Mouse (Mus musculus) small intestine, adult 2 months (tissue): Measurements from ENCODE around the gene Tnfaip1. TPM values are rescaled to one million over a fixed set of nuclear protein-coding genes. Genes with fewer than 3 reads are reported as not detected.
"Not testable (repeated sequence)": the region's sequence is repeated elsewhere in the genome, so short reads cannot be mapped to it uniquely, and the experiment has no call there.

Source experiments
- H3K27ac ChIP-seq: fragments of 200-500 bp; 2 replicates; pipeline ENCODE4 v1.5.1; 2012; ENCODE audit warnings: low read depth, low read length, control low read depth, inconsistent platforms; ENCODE audit not compliant: insufficient read depth
- H3K27me3 ChIP-seq: fragments of 200-500 bp; 2 replicates; pipeline ENCODE4 v1.6.1; 2012; ENCODE audit warnings: mild to moderate bottlenecking, moderate library complexity, low read length, inconsistent platforms; ENCODE audit not compliant: control insufficient read depth, insufficient read depth
- H3K36me3 ChIP-seq: fragments of 200-500 bp; 2 replicates; pipeline ENCODE4 v1.6.1; 2012; ENCODE audit warnings: mild to moderate bottlenecking, low read length, control low read depth, inconsistent platforms; ENCODE audit not compliant: control insufficient read depth, insufficient read depth
- H3K4me1 ChIP-seq: fragments of 200-500 bp; 2 replicates; pipeline ENCODE4 v1.6.1; 2012; ENCODE audit warnings: low read length, inconsistent platforms, mixed read lengths; ENCODE audit not compliant: control insufficient read depth, insufficient read depth, insufficient read length
- H3K4me3 ChIP-seq: fragments of 200-500 bp; 2 replicates; pipeline ENCODE4 v1.5.1; 2012; ENCODE audit warnings: low read depth, mild to moderate bottlenecking, control low read depth, inconsistent platforms, low read length, moderate library complexity
- CTCF ChIP-seq: fragments of 200-500 bp; IDR thresholded peaks from 2 replicates; pipeline ENCODE4 v1.5.1; 2012; ENCODE audit warnings: low read depth, mild to moderate bottlenecking, control low read depth, inconsistent platforms, low read length, moderate library complexity, mixed read lengths; ENCODE audit not compliant: insufficient replicate concordance, insufficient read length; ENCODE audit errors: extremely low read depth
- POLR2A ChIP-seq: fragments of 200-500 bp; IDR thresholded peaks from 2 replicates; pipeline ENCODE4 v1.6.1; 2012; ENCODE audit warnings: low read depth, mild to moderate bottlenecking, control low read depth, inconsistent platforms, low read length, moderate library complexity
- WGBS: fragments of 180-500 bp; shearing (Covaris S2); methylation state at CpG from one replicate; pipeline ENCODE4 v1.1.7; 2018; 5-methylcytosine and 5-hydroxymethylcytosine counted together
- polyA plus RNA-seq: library from polyadenylated mRNA; depleted of rRNA; stranded (reverse); fragments of >200 nt; gene quantifications from 2 replicates; pipeline ENCODE4 v1.2.3, GENCODE M21; 2012; rRNA removed

The Tnfaip1 gene
- polyA plus RNA-seq, result 31.3 and 64.5 TPM in 2 replicates

- peak within 1 kb of the TSS; percentile 94 for H3K4me3 ChIP-seq
- under 1% methylated on average over 52 of the region's 52 CpGs for WGBS
- peak; percentile 86 for TF ChIP-seq POLR2A
- no peak for TF ChIP-seq CTCF
- peak within 1 kb of the TSS; percentile 99 for H3K27ac ChIP-seq
- peaks cover 18% of the 10 kb centered on the region for H3K36me3 ChIP-seq
- no peaks in the 10 kb centered on the region for H3K27me3 ChIP-seq
- peaks cover 10% of the 10 kb centered on the region; the same call in 1 of the 2 replicates for H3K4me1 ChIP-seq
These were observed at the start of gene Tnfaip1, which contains the start of gene Ift20 for GRCm38 (mm10) chr11:78536080-78536689. TSS of gene Tnfaip1 (minus strand) at chr11:78536332. TSS of gene Ift20 (plus strand) at chr11:78536361.

GRCm38 (mm10) chr11:78582848-78583247 lies 46.7 kb upstream of the Tnfaip1 start:
- Histone ChIP-seq H3K36me3 (peaks cover 24% of the 10 kb centered on the region), H3K4me1 (no peaks in the 10 kb centered on the region), H3K27me3 (no peaks in the 10 kb centered on the region), H3K4me3 (no peak overlapping the region), H3K27ac (no peak overlapping the region)
- no peak for TF ChIP-seq POLR2A
- TF ChIP-seq CTCF, result no peak
- 82% methylated on average over 6 of the region's 6 CpGs for WGBS

- Histone ChIP-seq H3K27me3 (no peaks in the 10 kb centered on the region), H3K4me1 (no peaks in the 10 kb centered on the region), H3K4me3 (no peak overlapping the region), H3K27ac (no peak overlapping the region), H3K36me3 (peaks cover 10% of the 10 kb centered on the region)
- no peak for TF ChIP-seq POLR2A
- 53% methylated on average over 2 of the region's 2 CpGs for WGBS
These were observed 38.8 kb upstream of the Tnfaip1 start for GRCm38 (mm10) chr11:78574975-78575374.

- 91% methylated on average over 3 of the region's 3 CpGs for WGBS
- Histone ChIP-seq H3K36me3 (peaks cover 11% of the 10 kb centered on the region), H3K4me3 (no peak overlapping the region), H3K4me1 (no peaks in the 10 kb centered on the region), H3K27ac (no peak overlapping the region), H3K27me3 (no peaks in the 10 kb centered on the region)
- no peak for TF ChIP-seq CTCF
- no peak for TF ChIP-seq POLR2A
These were observed 38.4 kb upstream of the Tnfaip1 start for GRCm38 (mm10) chr11:78574536-78574935.

- not testable (repeated sequence) for H3K27me3 ChIP-seq, H3K27ac ChIP-seq, H3K4me3 ChIP-seq, H3K4me1 ChIP-seq, H3K36me3 ChIP-seq
- WGBS, result 88% methylated on average over 4 of the region's 4 CpGs
These were observed 37.9 kb upstream of the Tnfaip1 start for GRCm38 (mm10) chr11:78574031-78574430.

GRCm38 (mm10) chr11:78571854-78572253 lies 35.7 kb upstream of the Tnfaip1 start:
- Histone ChIP-seq H3K4me1 (no peaks in the 10 kb centered on the region), H3K27me3 (no peaks in the 10 kb centered on the region), H3K36me3 (peaks cover 9% of the 10 kb centered on the region; the same call in 1 of the 2 replicates), H3K4me3 (no peak overlapping the region), H3K27ac (no peak overlapping the region)
- no peak for TF ChIP-seq POLR2A
- TF ChIP-seq CTCF, result no peak
- 86% methylated on average over 6 of the region's 6 CpGs for WGBS

GRCm38 (mm10) chr11:78571441-78571840 lies 35.3 kb upstream of the Tnfaip1 start:
- Histone ChIP-seq H3K27me3 (no peaks in the 10 kb centered on the region), H3K4me3 (no peak overlapping the region), H3K4me1 (no peaks in the 10 kb centered on the region), H3K36me3 (peaks cover 9% of the 10 kb centered on the region; the same call in 1 of the 2 replicates), H3K27ac (no peak overlapping the region)
- WGBS, result 98% methylated on average over 8 of the region's 8 CpGs
- no peak for TF ChIP-seq POLR2A
- no peak for TF ChIP-seq CTCF
